Mouse (Mus musculus) embryonic facial prominence, embryonic 13.5 days (tissue): ENCODE measurements around the gene Tpgs1. TPM values are rescaled to one million over a fixed set of nuclear protein-coding genes. Genes with fewer than 3 reads are reported as not detected.
A peak's percentile ranks its signal among the peaks of the same experiment; 100 is the strongest.

Experiments used
- ATAC-seq: fragments of 200-750 bp; cut with Nextera tagmentation; 2 replicates; pipeline ENCODE4 v1.8.0; 2017; ENCODE audit warnings: low read depth; ENCODE audit not compliant: insufficient number of reproducible peaks, insufficient read depth, low FRiP score, low TSS enrichment
- H3K27ac ChIP-seq: fragments of 300-500 bp; sonication (generic); 2 replicates; pipeline ENCODE4 v1.5.1; 2015; ENCODE audit warnings: moderate library complexity, mild to moderate bottlenecking, inconsistent platforms
- H3K27me3 ChIP-seq: fragments of 300-500 bp; sonication (generic); 2 replicates; pipeline ENCODE4 v1.6.1; 2015; ENCODE audit warnings: mild to moderate bottlenecking, inconsistent platforms
- H3K36me3 ChIP-seq: fragments of 300-500 bp; sonication (generic); 2 replicates; pipeline ENCODE4 v1.6.1; 2015; ENCODE audit warnings: mild to moderate bottlenecking, inconsistent platforms
- H3K4me1 ChIP-seq: fragments of 300-500 bp; sonication (generic); 2 replicates; pipeline ENCODE4 v1.6.1; 2015; ENCODE audit warnings: inconsistent platforms
- H3K4me2 ChIP-seq: fragments of 300-500 bp; sonication (generic); 2 replicates; pipeline ENCODE4 v1.6.1; 2015; ENCODE audit warnings: moderate library complexity, mild to moderate bottlenecking, inconsistent platforms
- H3K4me3 ChIP-seq: fragments of 300-500 bp; sonication (generic); 2 replicates; pipeline ENCODE4 v1.5.1; 2015; ENCODE audit warnings: mild to moderate bottlenecking, inconsistent platforms
- H3K9ac ChIP-seq: fragments of 300-500 bp; sonication (generic); 2 replicates; pipeline ENCODE4 v1.6.1; 2015; ENCODE audit warnings: mild to moderate bottlenecking, inconsistent platforms
- H3K9me3 ChIP-seq: fragments of 300-500 bp; sonication (generic); 2 replicates; pipeline ENCODE4 v1.6.1; 2016; ENCODE audit warnings: inconsistent platforms
- WGBS: fragments of 180-500 bp; shearing (Covaris S2); methylation state at CpG from one replicate; pipeline ENCODE4 v1.1.7; 2015; ENCODE audit warnings: mixed read lengths; 5-methylcytosine and 5-hydroxymethylcytosine counted together
- polyA plus RNA-seq: library from polyadenylated mRNA; unstranded; fragments of >200 nt; fragmentation: Nextera tagmentation; extraction: Ambion mirVana; gene quantifications from 2 replicates; pipeline ENCODE4 v1.2.1, GENCODE M21; 2015

The Tpgs1 gene
- polyA plus RNA-seq, result 58.1 and 62.1 TPM in 2 replicates

GRCm38 (mm10) chr10:79668771-79669575 lies at the start of gene Tpgs1:
TSS of gene Tpgs1 (plus strand) at chr10:79669369.
- peak within 1 kb of the TSS; percentile 96 for H3K4me2 ChIP-seq
- peak within 1 kb of the TSS; percentile 93 for H3K27ac ChIP-seq
- peak within 1 kb of the TSS; percentile 97 for H3K4me3 ChIP-seq
- H3K9me3 ChIP-seq, result no peaks in the 10 kb centered on the region
- H3K9ac ChIP-seq, result peak within 1 kb of the TSS; percentile 88
- H3K27me3 ChIP-seq, result no peaks in the 10 kb centered on the region; the same call in 1 of the 2 replicates
- under 1% methylated on average over 45 of the region's 45 CpGs for WGBS
- ATAC-seq, result peak; percentile 65; the same call in 1 of the 2 replicates
- H3K4me1 ChIP-seq, result peaks cover 13% of the 10 kb centered on the region
- peaks cover 18% of the 10 kb centered on the region for H3K36me3 ChIP-seq

- Histone ChIP-seq H3K9me3 (no peaks in the 10 kb centered on the region), H3K4me2 (no peak overlapping the region), H3K4me1 (no peaks in the 10 kb centered on the region), H3K4me3 (no peak overlapping the region), H3K9ac (0 out of 2 replicates have a peak overlapping the region, but pooled peaks have one; percentile 16), H3K27me3 (no peaks in the 10 kb centered on the region), H3K36me3 (peaks cover 14% of the 10 kb centered on the region; the same call in 1 of the 2 replicates), H3K27ac (no peak overlapping the region)
- WGBS, result 71% methylated on average over 12 of the region's 12 CpGs
- ATAC-seq, result no peak
Observed at GRCm38 (mm10) chr10:79623950-79624349, 45.2 kb upstream of the Tpgs1 start.

GRCm38 (mm10) chr10:79625398-79625797 lies 43.8 kb upstream of the Tpgs1 start:
- Histone ChIP-seq H3K4me3 (no peak overlapping the region), H3K9ac (no peak overlapping the region), H3K27me3 (no peaks in the 10 kb centered on the region), H3K4me2 (no peak overlapping the region), H3K27ac (no peak overlapping the region), H3K36me3 (peaks cover 8% of the 10 kb centered on the region; the same call in 1 of the 2 replicates), H3K9me3 (no peaks in the 10 kb centered on the region), H3K4me1 (no peaks in the 10 kb centered on the region)
- ATAC-seq, result no peak
- 84% methylated on average over 9 of the region's 9 CpGs for WGBS

- 87% methylated on average over 10 of the region's 10 CpGs for WGBS
Observed at GRCm38 (mm10) chr10:79626156-79626555, 43.0 kb upstream of the Tpgs1 start.

GRCm38 (mm10) chr10:79628377-79628776 lies 40.8 kb upstream of the Tpgs1 start:
- ATAC-seq, result no peak
- H3K9ac ChIP-seq, result no peak overlapping the region
- H3K4me2 ChIP-seq, result no peak overlapping the region
- no peaks in the 10 kb centered on the region for H3K4me1 ChIP-seq
- H3K36me3 ChIP-seq, result peaks cover 8% of the 10 kb centered on the region; the same call in 1 of the 2 replicates
- no peaks in the 10 kb centered on the region for H3K27me3 ChIP-seq
- H3K27ac ChIP-seq, result no peak overlapping the region
- no peaks in the 10 kb centered on the region for H3K9me3 ChIP-seq
- H3K4me3 ChIP-seq, result no peak overlapping the region
- WGBS, result 84% methylated on average over 5 of the region's 5 CpGs

More at GRCm38 (mm10) chr10:79626156-79626555, 43.0 kb upstream of the Tpgs1 start:
- no peak; the same call in 1 of the 2 replicates for ATAC-seq
- Histone ChIP-seq H3K4me3 (no peak overlapping the region), H3K36me3 (peaks cover 8% of the 10 kb centered on the region; the same call in 1 of the 2 replicates), H3K4me1 (no peaks in the 10 kb centered on the region), H3K9me3 (no peaks in the 10 kb centered on the region), H3K4me2 (no peak overlapping the region), H3K9ac (no peak overlapping the region), H3K27ac (no peak overlapping the region), H3K27me3 (no peaks in the 10 kb centered on the region)

- no peak for ATAC-seq
- peaks cover 5% of the 10 kb centered on the region; the same call in 1 of the 2 replicates for H3K36me3 ChIP-seq
- H3K4me3 ChIP-seq, result no peak overlapping the region
- no peaks in the 10 kb centered on the region for H3K27me3 ChIP-seq
- no peak overlapping the region for H3K27ac ChIP-seq
- peaks cover 3% of the 10 kb centered on the region; the same call in 1 of the 2 replicates for H3K4me1 ChIP-seq
- no peaks in the 10 kb centered on the region for H3K9me3 ChIP-seq
- 90% methylated on average over 4 of the region's 4 CpGs for WGBS
- no peak overlapping the region for H3K4me2 ChIP-seq
- H3K9ac ChIP-seq, result no peak overlapping the region
Observed at GRCm38 (mm10) chr10:79631432-79631831, 37.7 kb upstream of the Tpgs1 start.

- H3K4me3 ChIP-seq, result no peak overlapping the region
- H3K9ac ChIP-seq, result no peak overlapping the region
- 75% methylated on average over 17 of the region's 17 CpGs for WGBS
- no peak overlapping the region for H3K4me2 ChIP-seq
- no peak overlapping the region for H3K27ac ChIP-seq
- H3K4me1 ChIP-seq, result peaks cover 7% of the 10 kb centered on the region
- 0 out of 2 replicates have a peak, but pooled peaks cover 1% of the 10 kb centered on the region for H3K27me3 ChIP-seq
- no peaks in the 10 kb centered on the region for H3K9me3 ChIP-seq
- no peak for ATAC-seq
- no peaks in the 10 kb centered on the region for H3K36me3 ChIP-seq
Observed at GRCm38 (mm10) chr10:79633006-79633777, 36.0 kb upstream of the Tpgs1 start.

- WGBS, result 83% methylated on average over 8 of the region's 8 CpGs
- peak overlapping the region; percentile 85; the same call in 1 of the 2 replicates for H3K4me3 ChIP-seq
- peak overlapping the region; percentile 85; the same call in 1 of the 2 replicates for H3K9ac ChIP-seq
Observed at GRCm38 (mm10) chr10:79636287-79636686, 32.9 kb upstream of the Tpgs1 start.

GRCm38 (mm10) chr10:79637128-79638110 lies 31.8 kb upstream of the Tpgs1 start, which contains the start of gene Shc2:
TSS of gene Shc2 (minus strand) at chr10:79637918.
- peak within 1 kb of the TSS; percentile 85 for H3K9ac ChIP-seq
- peak within 1 kb of the TSS; percentile 85 for H3K4me3 ChIP-seq
- no peaks in the 10 kb centered on the region for H3K36me3 ChIP-seq
- under 1% methylated on average over 111 of the region's 116 CpGs for WGBS
- no peaks in the 10 kb centered on the region for H3K9me3 ChIP-seq
- peak; percentile 82 for ATAC-seq
- peaks cover 24% of the 10 kb centered on the region for H3K4me1 ChIP-seq
- H3K27ac ChIP-seq, result peak within 1 kb of the TSS; percentile 75
- H3K4me2 ChIP-seq, result peak within 1 kb of the TSS; percentile 87
- H3K27me3 ChIP-seq, result peaks cover 18% of the 10 kb centered on the region

More at GRCm38 (mm10) chr10:79636287-79636686, 32.9 kb upstream of the Tpgs1 start:
- Histone ChIP-seq H3K27ac (no peak overlapping the region), H3K4me1 (peaks cover 24% of the 10 kb centered on the region), H3K27me3 (peaks cover 18% of the 10 kb centered on the region), H3K9me3 (no peaks in the 10 kb centered on the region), H3K4me2 (peak overlapping the region; percentile 87), H3K36me3 (no peaks in the 10 kb centered on the region)
- ATAC-seq, result no peak

- Histone ChIP-seq H3K27ac (0 out of 2 replicates have a peak overlapping the region, but pooled peaks have one; percentile 75), H3K27me3 (peaks cover 18% of the 10 kb centered on the region), H3K9ac (peak overlapping the region; percentile 85), H3K4me1 (peaks cover 24% of the 10 kb centered on the region), H3K4me2 (peak overlapping the region; percentile 87), H3K9me3 (no peaks in the 10 kb centered on the region), H3K4me3 (peak overlapping the region; percentile 85), H3K36me3 (no peaks in the 10 kb centered on the region)
- WGBS, result 6% methylated on average over 23 of the region's 23 CpGs
- ATAC-seq, result no peak
Observed at GRCm38 (mm10) chr10:79638486-79639204, 30.5 kb upstream of the Tpgs1 start.
